Mouse (Mus musculus) stomach, postnatal 0 days (tissue): ENCODE measurements around the gene Sel1l3.

Experiments
- CTCF ChIP-seq: IDR thresholded peaks from 2 replicates; pipeline ENCODE4 v1.5.1; 2016; ENCODE audit warnings: antibody characterized with exemption, low read depth, mild to moderate bottlenecking, moderate library complexity
- EP300 ChIP-seq: optimal IDR thresholded peaks from 2 replicates; pipeline ENCODE3; 2016; ENCODE audit warnings: antibody characterized with exemption

DNA sequence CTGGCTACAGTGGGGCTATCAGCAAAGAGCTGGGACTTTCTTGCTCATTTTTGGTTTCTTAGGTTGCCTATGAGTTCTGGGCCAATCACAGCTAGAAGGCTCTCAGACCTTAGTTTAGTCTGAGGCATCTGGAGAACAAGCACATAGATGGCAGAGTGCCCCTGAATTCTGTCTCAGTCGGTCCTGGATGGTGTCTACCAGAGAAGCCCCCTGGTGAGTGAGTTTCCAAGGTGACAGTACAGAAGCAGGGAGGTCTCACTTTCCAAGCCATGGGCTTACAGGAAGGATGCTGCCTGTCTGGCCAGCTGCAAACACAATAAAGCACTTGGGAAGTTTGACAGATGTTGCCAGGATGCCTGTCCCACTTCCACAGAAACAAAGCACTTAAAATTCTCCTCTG is 1.1 kb upstream of the Sel1l3 start:
- TF ChIP-seq CTCF: no peak
- no peak for TF ChIP-seq EP300
